Mouse (Mus musculus) adrenal gland (tissue): ENCODE measurements around the gene Chn1.

Experiments used
- intact Hi-C: fragments of 180-260 bp; cut with DNase I; formaldehyde crosslinking; loops from one replicate; pipeline ENCODE4 v1.15.1; 2025

Chn1 gene

DNA sequence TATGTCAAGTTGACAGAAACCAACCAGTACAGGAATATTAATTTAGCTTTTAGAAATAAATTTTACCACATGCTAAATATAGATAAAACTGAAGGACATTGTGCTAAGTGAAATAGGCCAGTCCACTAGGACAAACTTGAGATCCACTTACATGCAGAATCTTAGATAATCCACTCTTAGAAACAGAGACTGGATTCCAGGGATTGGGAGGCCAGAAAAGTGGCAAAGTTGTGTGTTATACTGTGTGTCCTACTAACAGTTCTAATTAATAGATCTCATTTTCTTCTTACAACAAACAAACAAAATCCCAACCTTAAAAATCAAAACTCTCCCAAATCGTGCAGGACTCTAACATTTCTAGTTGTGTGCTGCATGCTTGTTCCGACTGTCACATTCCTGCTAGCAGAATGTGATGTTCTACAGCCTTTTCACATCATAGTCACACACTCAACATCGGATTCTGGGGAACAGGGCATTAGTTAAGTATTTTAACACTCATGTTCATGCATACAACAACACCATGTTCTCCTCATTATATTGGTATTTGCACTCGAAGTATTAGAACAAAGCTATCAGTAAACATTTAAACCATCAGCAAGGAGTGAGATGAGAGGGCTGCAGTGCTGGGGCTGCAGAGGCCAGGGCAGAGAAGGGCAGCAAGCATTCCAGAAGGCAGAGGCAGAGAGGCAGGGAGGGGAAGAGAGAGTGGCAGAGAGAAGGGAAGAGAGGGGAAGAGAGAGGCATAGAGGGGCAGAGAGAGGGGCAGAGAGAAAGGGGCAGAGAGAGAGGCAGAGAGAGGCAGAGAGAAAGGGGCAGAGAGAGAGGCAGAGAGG is 120.9 kb downstream of the Chn1 start:
- intact Hi-C loops: no loop called here

DNA sequence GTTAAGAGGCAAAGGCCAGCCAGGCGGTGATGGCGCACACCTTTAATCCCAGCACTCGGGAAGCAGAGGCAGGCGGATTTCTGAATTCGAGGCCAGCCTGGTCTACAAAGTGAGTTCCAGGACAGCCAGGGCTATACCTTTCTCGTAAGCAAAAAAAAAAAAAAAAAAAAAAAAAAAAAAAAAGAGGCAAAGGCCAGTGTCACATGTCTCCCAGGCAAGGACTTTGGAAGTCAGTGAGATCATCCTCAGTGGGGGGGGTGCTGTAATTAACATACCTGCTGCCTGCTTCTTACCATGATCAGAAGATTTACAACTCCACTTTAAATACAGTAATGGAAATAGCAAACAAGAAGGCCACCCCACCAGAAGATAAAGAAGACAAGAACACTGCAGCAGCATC is 137.5 kb downstream of the Chn1 start:
- intact Hi-C loops: no loop called here

- intact Hi-C loops: no loop called here
These were observed 138.8 kb downstream of the Chn1 start for GRCm38 (mm10) chr2:73636387-73636786.

- intact Hi-C loops: no loop called here
These were observed 143.3 kb downstream of the Chn1 start for GRCm38 (mm10) chr2:73631816-73632215.

DNA sequence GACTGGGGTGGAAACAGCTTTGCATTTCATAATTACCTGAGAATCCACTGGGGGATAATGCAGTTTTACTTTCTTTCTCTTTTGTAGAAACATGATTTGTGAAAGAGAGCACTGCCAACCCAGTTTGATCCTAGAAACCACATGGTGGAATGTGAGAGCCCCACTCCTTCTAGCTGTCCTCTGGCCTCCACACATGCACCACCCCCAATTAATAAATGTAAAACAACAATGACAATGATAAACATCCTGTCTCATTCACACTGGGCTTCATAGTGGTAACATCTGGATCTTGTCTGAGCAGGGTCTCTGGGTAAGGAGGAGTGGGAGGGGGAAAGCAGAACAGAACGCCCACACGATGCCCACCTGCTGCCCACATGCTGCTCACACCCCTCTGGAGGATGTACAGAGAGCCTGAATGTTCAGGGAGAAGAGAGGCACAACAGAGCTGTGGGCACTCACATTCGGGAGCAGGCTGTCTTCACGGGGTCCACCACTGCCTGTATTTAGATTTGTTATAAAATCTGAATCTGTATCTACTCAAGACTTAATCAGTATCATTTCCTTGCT is 156.6 kb downstream of the Chn1 start:
- intact Hi-C loops: no loop called here

DNA sequence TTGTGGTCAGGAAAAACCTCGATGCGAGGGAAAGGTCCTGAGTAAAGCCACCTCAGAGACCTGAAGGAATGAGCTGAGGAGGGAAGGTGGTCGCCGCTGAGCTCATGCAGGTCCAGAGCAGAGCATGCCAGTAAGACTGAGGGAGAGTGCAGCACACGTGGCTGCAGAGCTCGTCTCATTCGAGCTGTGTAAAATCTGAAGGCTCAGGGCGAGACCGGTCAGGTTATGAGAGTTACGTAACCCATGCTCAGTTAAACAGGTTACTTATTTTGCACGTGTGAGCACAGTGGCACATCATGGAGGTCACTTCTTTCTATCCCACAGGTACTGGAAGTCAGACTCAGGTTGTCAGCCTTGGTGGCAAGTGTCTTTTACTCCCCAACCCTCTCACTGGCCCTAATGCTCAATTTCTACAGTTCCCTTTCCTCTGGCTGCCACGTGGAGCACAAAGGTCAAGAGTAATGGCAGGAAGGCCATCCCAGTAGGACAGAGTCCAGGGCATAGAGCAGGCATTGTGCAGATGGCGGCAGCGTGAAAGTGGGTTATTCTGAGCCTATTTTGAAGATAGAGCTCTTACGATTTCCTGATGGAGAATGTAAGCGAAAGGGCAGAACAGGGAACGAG is 158.6 kb downstream of the Chn1 start:
- intact Hi-C loops: no loop called here

DNA sequence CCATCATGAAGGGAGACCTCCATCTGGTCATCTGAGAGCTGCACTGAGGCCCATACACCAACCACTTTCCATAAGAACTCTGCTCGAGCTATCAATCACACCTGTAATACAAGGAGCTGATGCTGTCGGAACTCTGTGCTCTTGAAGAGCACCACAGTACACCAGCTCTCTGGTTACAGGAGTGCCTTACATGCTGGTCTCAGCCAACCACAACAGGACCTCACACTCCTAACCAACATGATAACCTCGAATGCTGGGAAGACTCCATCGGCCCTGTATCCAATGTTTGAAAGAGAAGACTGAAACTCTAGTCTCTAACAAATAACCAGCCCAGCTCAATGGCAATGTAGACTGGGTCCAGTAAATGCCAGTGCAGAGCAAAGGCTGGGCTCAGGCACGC is 159.7 kb downstream of the Chn1 start:
- intact Hi-C loops: no loop called here

DNA sequence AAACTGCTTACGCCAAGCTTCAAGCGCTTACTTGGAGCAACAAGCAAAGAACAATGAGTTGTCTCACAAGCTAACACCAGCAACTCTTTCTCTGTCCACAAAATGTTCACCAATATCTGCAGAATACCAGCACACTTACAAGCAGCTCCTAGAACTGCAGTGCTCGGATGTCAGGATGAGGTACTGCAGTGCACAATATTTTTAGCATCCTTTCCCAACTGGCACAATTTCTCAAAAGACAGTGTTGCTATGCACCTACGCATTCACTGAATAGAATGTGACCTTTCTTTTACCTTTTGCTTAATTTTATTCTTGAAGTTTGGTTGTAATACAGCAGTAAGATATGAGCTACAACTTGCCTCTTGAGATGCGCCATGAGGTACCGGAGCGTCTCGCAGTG is 160.8 kb downstream of the Chn1 start:
- intact Hi-C loops: no loop called here

DNA sequence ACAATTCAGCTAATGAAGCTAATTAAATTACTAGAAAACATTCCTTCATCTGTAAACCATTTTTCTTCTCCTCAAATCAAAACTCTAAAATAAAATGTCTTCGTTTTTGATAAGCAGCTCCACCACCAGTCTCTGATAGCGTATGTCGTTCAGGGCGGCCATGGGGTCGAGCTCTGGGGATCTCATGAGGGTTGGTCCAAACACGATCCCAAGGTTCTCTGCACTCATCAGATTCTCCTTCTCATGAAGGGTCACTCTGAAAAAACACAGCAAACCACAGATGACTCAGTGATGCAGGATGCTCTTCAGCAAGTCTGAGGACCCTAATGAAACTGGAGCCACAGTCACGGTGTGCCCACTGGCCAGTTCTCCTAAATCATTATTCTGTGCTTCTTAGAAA is 162.2 kb downstream of the Chn1 start:
- intact Hi-C loops: no loop called here

GRCm38 (mm10) chr2:73612367-73612914 is 162.7 kb downstream of the Chn1 start:
- intact Hi-C loops: no loop called here

- intact Hi-C loops: no loop called here
These were observed 163.3 kb downstream of the Chn1 start for GRCm38 (mm10) chr2:73611798-73612197.

- intact Hi-C loops: no loop called here
These were observed 165.4 kb downstream of the Chn1 start for GRCm38 (mm10) chr2:73609724-73610210.

DNA sequence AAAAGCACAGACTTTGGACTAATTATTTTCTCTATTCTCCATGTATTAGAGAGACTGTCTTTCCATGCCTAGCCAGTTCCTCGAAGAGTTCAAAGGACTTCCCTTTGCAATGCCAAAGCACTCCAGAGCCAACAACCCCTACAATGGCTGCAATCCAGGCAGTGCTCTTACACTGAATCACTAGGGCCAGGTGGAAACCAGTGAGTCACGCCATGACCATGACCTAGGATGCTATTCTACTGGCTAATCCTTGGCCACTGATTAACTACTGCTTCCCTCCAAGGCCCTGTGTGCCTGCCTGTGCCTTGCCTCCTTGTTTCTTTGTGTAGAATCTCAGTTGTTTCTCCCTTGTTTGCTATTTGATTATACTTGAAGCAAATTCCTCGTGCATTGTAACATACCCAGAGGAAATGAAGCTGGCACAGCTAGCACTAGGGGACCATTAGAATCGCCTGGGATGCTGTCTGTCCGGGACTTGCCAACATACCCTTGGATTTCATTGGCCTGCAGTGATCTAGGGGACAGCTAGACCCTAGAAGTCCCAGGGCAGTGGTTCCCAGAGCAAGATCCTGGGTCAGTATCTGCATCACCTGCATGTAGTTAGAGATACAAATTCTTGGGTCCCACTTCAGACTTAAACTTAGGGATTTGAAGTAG is 166.0 kb downstream of the Chn1 start:
- intact Hi-C loops: no loop called here

- intact Hi-C loops: no loop called here
These were observed 166.8 kb downstream of the Chn1 start for GRCm38 (mm10) chr2:73608391-73608790.

- intact Hi-C loops: no loop called here
These were observed 167.5 kb downstream of the Chn1 start for GRCm38 (mm10) chr2:73607609-73608008.

DNA sequence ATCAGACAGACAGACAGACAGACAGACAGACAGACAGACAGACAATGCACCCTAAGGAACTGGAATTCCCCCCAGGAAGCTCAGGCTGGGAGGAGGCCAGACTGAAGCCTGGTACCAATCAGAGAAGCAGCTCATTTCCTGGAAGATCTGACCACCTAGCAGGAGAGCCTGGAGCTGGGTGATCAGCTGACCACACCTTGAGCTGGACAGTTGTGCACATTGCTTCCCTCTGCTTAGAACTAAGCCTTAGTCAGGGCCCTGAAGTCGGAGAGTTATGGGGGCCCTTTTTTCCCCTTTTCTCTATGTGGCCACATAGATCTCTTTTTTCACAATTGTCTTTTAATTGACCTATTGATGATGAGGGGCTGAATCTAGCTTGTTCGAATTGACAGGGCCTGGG is 168.0 kb downstream of the Chn1 start:
- intact Hi-C loops: no loop called here

GRCm38 (mm10) chr2:73606616-73607015 is 168.5 kb downstream of the Chn1 start:
- intact Hi-C loops: no loop called here

- intact Hi-C loops: no loop called here
These were observed 170.1 kb downstream of the Chn1 start for GRCm38 (mm10) chr2:73605077-73605476.

- intact Hi-C loops: no loop called here
These were observed 170.6 kb downstream of the Chn1 start for GRCm38 (mm10) chr2:73604579-73604978.

DNA sequence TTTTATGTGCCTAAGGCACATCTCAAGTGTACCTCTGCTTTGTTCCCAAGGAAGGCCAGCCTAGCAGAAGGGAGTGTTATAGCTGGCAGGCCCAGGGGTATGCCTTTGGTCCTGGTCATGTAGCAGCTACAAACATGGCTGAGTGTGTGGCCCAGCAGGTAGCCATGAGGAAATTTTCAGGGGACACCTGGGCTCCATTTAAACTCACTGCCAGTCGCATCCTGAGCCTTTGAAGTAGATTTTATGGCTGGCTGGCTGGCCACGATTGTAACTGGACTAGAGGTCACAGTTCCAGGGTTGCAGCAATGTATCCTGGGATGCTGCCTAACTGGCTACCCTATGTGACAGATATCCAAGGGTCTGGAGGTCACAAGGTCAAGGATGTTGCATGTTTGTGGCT is 174.5 kb downstream of the Chn1 start:
- intact Hi-C loops: no loop called here

- intact Hi-C loops: no loop called here
These were observed 177.4 kb downstream of the Chn1 start for GRCm38 (mm10) chr2:73597772-73598171.

DNA sequence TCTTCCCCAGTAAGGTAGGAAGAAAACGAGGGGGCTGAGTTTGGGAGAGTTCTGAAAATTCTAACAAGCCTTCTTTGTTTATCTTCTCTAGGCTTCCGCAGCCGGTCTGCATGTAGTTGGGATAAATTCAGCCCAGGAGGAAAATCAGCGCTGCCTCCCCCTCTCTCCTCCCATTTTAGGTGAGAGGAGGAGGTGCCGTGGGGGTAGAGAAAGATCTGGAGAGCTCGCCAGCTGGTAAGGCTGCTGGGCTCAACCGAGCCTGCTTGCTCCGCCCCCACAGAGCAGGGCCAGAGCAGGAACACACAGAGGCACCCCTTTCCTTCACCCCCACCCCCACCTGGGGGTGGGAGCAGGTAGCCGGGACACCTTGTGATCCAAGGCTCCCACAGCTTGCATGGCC is 178.4 kb downstream of the Chn1 start:
- intact Hi-C loops: no loop called here
